Mouse (Mus musculus): ENCODE measurements at regions not wholly inside any gene's neighbourhood (a gene's known extent, or its start where the extent isn't known, plus 50 kb on each side); places are given as distances from the start of the nearest gene placed in this dataset.

GRCm38 (mm10) chr16:86000846-86001245 is 99.2 kb upstream of the Adamts5 start:
- no peak for DNase-seq (ENCODE audit: low spot score in 2 of 2)

- DNase-seq (ENCODE audit: low spot score in 2 of 2) = no peak
These were observed 84.2 kb upstream of the Adamts5 start for GRCm38 (mm10) chr16:85985841-85986240.

- DNase-seq (ENCODE audit: low spot score in 2 of 2) = no peak
These were observed 75.5 kb upstream of the Adamts5 start for GRCm38 (mm10) chr16:85977102-85977501.

GRCm38 (mm10) chr16:85966892-85967444 is 65.3 kb upstream of the Adamts5 start:
- no peak for DNase-seq (ENCODE audit: low spot score in 2 of 2)

- no peak for DNase-seq (ENCODE audit: low spot score in 2 of 2)
These were observed 64.6 kb upstream of the Adamts5 start for GRCm38 (mm10) chr16:85966251-85966650.

GRCm38 (mm10) chr16:85964352-85965210 is 63.0 kb upstream of the Adamts5 start:
- DNase-seq (ENCODE audit: low spot score in 2 of 2) = no peak

- no peak for DNase-seq (ENCODE audit: low spot score in 2 of 2)
These were observed 54.5 kb upstream of the Adamts5 start for GRCm38 (mm10) chr16:85956006-85956562.

- no peak for DNase-seq (ENCODE audit: low spot score in 2 of 2)
These were observed 50.0 kb upstream of the Adamts5 start for GRCm38 (mm10) chr16:85951628-85952027.

All from frontal cortex, postnatal 14 days (tissue).